Mouse (Mus musculus): ENCODE measurements at regions not wholly inside any gene's neighbourhood (a gene's known extent, or its start where the extent isn't known, plus 50 kb on each side); places are given as distances from the start of the nearest gene placed in this dataset.
"Not testable (repeated sequence)": the region's sequence is repeated elsewhere in the genome, so short reads cannot be mapped to it uniquely, and the experiment has no call there.

- no peak for DNase-seq
Measured at GRCm38 (mm10) chr15:37100767-37101288, 93.3 kb upstream of the Zfp706 start.

GRCm38 (mm10) chr15:37099927-37100766 is 92.6 kb upstream of the Zfp706 start:
- DNase-seq, result peak; percentile 53

- DNase-seq, result no peak
Measured at GRCm38 (mm10) chr15:37099176-37099575, 91.6 kb upstream of the Zfp706 start.

DNA sequence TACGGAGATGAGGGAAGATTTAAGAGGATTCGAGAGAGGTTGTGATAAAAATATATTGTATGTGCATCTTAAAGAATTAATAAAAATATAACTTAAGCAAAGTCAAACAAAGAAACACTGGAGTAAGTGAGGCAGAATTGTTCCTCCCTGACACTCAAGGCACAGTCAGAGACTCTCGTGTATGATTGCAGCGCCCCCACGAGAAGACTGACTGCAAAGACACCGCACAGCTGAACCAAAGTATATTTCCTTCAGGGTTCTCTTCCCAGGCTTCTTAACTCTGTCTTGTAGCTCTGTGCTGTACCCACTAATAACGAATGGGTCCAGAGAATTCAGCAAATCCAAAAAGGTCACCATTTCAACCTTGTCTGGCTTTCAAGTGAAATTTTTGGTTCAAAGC is 89.9 kb upstream of the Zfp706 start:
- no peak for DNase-seq

GRCm38 (mm10) chr15:37091171-37091570 is 83.6 kb upstream of the Zfp706 start:
- not testable (repeated sequence) for DNase-seq

DNA sequence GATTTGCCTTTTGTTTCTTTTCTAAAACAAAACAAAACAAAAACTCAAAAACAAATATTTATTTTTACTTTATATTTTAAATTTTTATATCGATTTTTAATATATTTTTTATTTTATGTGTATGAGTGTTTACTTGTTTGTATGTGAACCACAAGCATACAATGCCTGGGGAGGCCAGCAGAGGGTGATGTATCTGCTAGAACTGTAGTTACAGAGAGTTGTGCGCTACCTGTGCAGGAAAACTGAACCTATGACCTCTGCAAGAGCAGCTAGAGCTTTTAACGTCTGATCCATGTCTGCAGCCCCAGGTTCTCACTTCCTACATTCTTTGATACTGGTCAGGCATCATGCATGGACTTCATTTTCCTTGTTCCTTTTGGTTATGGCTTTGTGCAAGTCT is 76.2 kb upstream of the Zfp706 start:
- DNase-seq, result no peak

GRCm38 (mm10) chr15:37081836-37082235 is 74.3 kb upstream of the Zfp706 start:
- DNase-seq, result peak; percentile 13

- no peak for DNase-seq
Measured at GRCm38 (mm10) chr15:37080931-37081330, 73.4 kb upstream of the Zfp706 start.

GRCm38 (mm10) chr15:37080395-37080794 is 72.8 kb upstream of the Zfp706 start:
- DNase-seq, result no peak

DNA sequence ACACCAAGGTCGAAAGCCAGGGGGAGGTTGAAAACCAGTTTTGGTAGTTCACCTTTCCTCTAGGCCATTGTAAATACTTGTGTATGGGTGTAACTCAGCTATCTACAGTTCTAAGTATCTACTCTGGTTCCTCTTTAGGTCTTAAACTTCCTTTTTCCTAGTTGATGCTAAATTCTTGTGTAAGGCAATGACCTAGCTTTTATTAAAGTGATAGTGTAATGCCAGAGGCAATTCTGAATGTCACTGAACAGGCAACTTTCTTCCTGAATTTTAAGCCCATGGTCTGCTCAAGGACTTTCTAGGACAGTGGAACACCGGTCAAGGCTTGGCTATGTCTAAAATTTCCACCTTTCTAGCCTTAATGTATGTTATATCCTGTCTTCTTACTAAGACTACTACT is 66.6 kb upstream of the Zfp706 start:
- DNase-seq, result not testable (repeated sequence)

DNA sequence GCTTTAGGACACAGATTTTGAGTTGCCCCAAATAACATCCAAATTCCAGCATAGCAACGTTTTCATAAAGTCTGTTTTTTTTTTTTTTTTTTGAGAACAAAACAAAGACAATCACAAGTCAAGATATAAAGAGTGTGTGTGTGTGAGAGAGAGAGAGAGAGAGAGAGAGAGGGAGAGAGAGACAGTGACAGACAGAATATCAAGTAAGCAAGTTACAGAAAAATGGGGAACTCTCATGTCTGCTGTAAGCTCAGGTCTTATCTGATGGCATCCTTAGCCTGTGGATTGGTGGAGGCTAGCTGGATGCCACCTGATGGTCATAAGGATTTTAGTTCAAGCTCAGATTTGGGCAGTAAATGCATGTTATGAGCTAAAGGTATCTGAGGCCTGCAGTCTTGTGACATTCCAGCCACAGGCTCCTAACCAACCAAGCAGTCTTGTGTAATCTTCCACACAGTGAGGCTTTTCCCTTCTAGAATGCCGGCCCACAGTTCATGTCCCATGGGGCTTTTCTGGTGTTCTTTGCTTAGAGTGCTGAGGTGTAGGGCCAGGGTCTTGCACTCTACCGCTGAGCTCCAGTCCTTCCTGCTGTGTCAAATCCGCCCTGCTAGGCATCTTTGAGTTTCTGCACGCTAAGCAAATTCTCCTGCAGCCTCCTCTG is 64.8 kb upstream of the Zfp706 start:
- DNase-seq, result no peak

GRCm38 (mm10) chr15:37070188-37070587 is 62.6 kb upstream of the Zfp706 start:
- DNase-seq, result no peak

GRCm38 (mm10) chr15:37067326-37067725 is 59.8 kb upstream of the Zfp706 start:
- DNase-seq, result no peak

DNA sequence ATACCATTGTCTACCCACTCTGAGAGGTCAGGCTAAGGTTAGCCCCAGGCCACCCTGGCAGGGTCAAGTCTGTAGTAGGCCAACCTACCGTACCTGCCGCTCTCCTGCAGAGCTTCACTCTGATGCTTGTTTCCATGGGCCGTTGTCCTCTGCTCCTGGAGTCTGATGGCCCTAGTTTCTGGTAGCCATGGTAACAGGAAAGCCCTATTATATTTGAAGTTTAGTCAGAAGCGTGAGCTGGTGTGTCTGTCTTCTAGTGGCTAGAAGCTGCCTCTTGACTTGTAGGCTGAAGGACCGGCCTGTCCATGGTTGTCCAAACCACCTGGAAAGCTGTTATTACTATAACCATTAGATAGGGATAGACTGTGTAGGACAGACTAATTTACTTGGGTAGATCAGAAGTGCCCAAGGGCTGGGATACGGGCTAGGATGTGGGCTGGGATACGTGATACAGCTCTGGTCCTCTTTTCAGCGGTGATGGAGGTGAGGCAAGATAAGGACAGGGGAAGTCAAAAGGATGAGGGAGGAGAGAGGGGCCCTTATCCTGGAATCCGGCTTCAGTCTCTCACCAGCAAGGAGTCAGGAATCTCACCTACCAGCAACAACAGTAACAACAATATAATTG is 58.5 kb upstream of the Zfp706 start:
- DNase-seq, result no peak

DNA sequence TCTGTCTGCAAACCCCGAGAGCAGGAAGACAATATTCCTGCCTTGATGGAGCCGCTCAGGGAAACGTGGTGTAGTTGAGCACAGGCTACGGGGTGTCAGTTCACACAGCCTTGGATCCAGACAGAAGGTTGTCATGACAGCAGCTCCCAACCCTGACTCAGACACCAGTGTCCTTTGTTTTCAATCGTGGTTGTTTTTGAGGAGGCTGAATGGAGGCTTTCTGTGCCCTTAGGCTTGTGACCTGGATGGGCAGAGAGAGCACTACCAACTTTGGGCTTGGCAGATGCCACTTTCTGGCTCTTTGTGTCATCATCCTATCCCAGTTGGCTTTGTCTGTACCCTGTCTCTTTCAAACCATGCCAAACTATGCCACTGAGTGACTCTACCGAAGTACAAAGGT is 57.8 kb upstream of the Zfp706 start:
- no peak for DNase-seq

GRCm38 (mm10) chr15:37063781-37064383 is 56.3 kb upstream of the Zfp706 start:
- DNase-seq, result no peak

- DNase-seq, result no peak
Measured at GRCm38 (mm10) chr15:37062585-37062984, 55.0 kb upstream of the Zfp706 start.

GRCm38 (mm10) chr15:37061501-37061900 is 53.9 kb upstream of the Zfp706 start:
- DNase-seq, result no peak

DNA sequence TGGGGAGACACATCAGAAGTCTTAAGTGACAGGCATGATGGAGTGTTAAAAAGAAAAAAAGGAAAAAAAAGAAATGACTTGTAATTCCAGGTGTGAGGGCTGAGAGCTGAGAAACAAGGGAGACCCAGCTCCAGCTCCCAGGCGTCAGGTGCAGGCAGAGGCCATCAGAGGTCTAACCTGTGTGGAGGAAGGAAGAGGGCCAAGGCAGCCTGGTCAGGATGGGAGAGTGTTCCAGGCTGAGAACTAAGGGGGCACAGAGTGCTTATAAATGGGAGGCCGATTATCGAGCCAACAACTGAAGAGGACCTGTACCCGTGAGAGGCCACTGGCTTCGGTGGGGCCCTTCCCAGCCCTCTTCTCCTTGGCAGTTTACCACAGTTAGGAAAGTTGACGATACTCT is 53.3 kb upstream of the Zfp706 start:
- DNase-seq, result no peak

Data from adrenal gland, adult 2 months (tissue).